Mouse (Mus musculus) small intestine, adult 2 months (tissue): ENCODE measurements around the gene Slc16a9.

Experiments
- CTCF ChIP-seq: fragments of 200-500 bp; IDR thresholded peaks from 2 replicates; pipeline ENCODE4 v1.5.1; 2012; ENCODE audit warnings: low read depth, mild to moderate bottlenecking, control low read depth, inconsistent platforms, low read length, moderate library complexity, mixed read lengths; ENCODE audit not compliant: insufficient replicate concordance, insufficient read length; ENCODE audit errors: extremely low read depth
- POLR2A ChIP-seq: fragments of 200-500 bp; IDR thresholded peaks from 2 replicates; pipeline ENCODE4 v1.6.1; 2012; ENCODE audit warnings: low read depth, mild to moderate bottlenecking, control low read depth, inconsistent platforms, low read length, moderate library complexity

GRCm38 (mm10) chr10:70328139-70328538 is 83.2 kb downstream of the Slc16a9 start:
- TF ChIP-seq POLR2A = no peak
- no peak for TF ChIP-seq CTCF
